Mouse (Mus musculus) adrenal gland (tissue): ENCODE data around the gene Creb5.

Source experiments
- intact Hi-C: fragments of 180-260 bp; cut with DNase I; formaldehyde crosslinking; loops from one replicate; pipeline ENCODE4 v1.15.1; 2025
- long read RNA-seq, 2 experiments: library from polyadenylated mRNA; unstranded; transcript quantifications; one replicate each; pipeline ENCODE4 v2.0.0; 2020; ENCODE audit warnings: borderline replicate concordance in 1 of 2; ENCODE audit not compliant: insufficient replicate concordance in 1 of 2

Gene Creb5
- long read RNA-seq, experiment 1, full-length matches to known transcripts = 1 of 1 reads
- long read RNA-seq, experiment 1, partial matches to known transcripts = 0 of 1 reads
- long read RNA-seq, experiment 1, other reads (novel, unspliced or antisense) = 0 of 1 reads
- long read RNA-seq, experiment 2, partial matches to known transcripts = 0 of 3 reads
- long read RNA-seq, experiment 2, other reads (novel, unspliced or antisense) = 3 of 3 reads

GRCm38 (mm10) chr6:53287038-53287561, at the start of gene Creb5:
TSS of gene Creb5 (plus strand) at chr6:53287270.
- intact Hi-C loops = loop anchor here (10.0 kb wide), 1 partner anchor 368 kb away; no protein-coding TSS in a partner anchor

DNA sequence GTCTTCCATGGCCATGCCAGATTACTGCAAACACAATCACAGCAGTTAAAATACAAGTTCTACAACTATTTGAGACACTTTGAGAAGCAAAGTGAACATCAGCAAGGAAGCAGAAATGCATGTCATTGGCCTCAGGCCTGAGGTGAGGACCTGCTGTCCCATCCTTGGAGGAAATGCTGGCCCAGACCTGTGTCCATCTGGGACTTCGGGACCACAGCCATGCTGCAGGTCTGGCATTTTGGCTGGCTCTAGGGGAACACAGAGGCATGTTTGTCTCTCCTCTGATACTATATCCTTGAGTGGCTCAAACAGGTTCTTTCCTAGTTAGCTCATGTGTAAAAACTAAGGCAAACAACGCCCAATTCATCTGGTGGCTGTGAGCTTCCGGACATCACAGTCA, 27.2 kb upstream of the Creb5 start:
- intact Hi-C loops = no loop called here

DNA sequence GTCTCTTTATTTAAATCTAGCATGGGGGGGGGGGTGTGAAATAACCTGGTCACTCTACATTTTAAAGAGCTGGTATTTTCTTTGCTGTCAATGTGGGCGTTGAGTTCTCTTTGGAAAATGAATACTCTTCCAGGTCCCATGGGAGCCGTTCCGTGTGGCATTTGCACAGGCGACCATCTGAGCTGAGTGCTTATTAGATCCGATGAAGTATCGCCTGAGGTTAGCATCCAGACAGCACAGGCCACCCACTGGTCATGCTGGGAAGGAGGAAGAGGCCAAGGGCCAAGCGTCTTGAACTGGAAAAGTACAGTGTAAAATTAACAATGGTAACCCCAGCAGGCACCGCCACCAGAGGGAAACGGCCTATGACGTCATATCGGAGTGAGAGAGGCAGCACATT, 24.7 kb upstream of the Creb5 start:
- intact Hi-C loops = no loop called here

GRCm38 (mm10) chr6:53267036-53267435, 20.0 kb upstream of the Creb5 start:
- intact Hi-C loops = loop anchor here (5.0 kb wide), 1 partner anchor 455 kb away; no protein-coding TSS in a partner anchor

GRCm38 (mm10) chr6:53267732-53268505, 19.2 kb upstream of the Creb5 start:
- intact Hi-C loops = loop anchor here (5.0 kb wide), 1 partner anchor 454 kb away; no protein-coding TSS in a partner anchor

GRCm38 (mm10) chr6:53271216-53271615, 15.9 kb upstream of the Creb5 start:
- intact Hi-C loops = no loop called here

DNA sequence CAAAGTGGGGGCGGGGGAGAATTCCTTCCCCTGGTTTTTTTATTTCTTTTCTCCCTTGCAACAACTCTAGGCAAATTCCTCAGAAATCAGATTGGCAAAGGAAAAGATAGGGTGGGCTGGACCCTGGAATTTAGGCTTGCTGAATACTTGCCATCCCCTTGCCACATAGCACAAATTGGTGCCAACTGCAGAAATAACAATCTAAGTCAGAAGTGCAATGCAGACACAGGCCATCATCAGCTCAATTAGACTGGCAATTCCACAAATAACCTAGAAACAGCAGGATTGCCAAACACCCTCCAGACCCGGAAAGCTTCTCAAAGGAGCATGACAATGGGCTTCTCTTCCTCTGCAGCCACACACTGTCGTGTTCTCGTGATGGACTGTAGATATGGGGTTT, 15.4 kb upstream of the Creb5 start:
- intact Hi-C loops = no loop called here

DNA sequence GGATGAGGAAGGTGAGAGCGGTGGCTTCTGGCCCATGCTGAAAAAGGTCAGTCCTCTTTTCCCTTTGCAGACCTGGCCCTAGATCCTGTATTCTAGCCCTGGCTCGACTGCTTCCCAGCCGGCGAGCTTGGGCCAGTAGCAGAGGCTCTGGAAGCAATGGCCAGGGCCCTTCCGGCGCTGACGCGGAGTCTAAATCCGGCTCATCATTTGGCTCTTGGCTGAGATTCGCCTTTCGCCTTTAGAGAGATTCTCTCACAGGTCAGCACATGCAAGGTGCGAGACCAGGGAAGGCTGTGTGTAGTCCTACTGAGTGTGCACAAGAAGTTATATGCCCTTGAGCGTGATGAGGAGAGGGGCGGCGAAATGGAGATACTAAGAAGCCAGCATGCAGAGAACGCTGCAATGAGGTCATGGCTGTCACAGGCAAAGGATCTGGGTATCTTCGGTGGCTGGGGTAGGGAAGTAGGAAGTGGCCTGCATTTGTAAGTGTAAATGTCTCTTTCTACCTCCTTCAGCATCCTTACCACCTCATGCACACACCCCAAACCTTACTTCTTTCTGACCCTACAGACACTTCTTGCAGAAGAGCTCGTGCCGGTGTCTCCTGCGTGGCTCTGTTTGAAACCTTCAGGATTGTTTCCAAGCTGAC, 557 bp upstream of the Creb5 start:
- intact Hi-C loops = loop anchor here (10.0 kb wide), 1 partner anchor 368 kb away; no protein-coding TSS in a partner anchor

- intact Hi-C loops = loop anchor here (10.0 kb wide), 1 partner anchor 367 kb away; no protein-coding TSS in a partner anchor
Observed at GRCm38 (mm10) chr6:53287562-53288381, 702 bp downstream of the Creb5 start.

DNA sequence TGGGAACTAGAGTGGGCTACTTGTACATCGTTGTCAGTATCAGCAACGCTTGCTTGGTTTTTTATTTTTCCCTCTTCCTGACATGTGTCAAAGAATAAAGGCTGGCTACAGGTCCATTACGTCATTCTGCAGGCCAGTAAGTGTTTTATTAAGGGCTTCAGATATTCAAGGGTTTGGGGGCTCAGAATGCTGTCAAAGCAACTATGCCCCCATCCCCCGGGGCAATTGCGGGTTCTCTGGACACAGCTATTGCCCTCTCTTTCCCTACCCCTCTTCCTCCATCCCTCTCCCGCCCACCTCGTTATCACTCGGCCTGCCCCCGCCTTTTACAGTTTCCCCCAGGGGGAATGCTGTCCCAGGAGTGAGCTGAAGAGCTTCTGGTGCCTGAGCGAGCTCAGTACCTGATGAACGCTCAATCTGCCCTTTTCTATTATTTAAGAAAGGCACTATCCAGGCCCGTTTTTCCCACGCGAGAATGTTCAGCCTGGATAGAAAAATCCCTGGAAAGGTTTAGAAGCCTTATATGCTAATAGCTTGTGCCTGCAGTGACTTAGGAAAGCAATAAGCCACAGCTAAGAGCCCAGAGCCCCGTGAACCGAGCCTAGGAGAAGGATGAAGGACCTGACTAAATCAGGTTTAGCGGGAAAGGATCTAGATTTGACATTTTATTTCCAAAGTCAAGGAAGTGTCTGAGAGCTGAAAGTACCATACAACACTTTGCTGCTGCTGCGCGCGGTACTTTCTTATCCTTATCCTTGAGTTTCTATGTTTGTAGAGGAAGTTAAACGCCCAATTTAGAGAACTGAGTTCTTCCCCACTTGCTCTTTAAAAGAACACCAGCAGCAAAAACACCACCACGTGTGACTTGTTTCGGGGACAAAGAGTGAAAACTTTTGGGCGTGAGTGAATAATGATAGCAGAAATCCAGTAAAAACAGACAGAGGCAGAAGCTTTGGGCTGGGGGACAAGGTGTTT, 1.8 kb downstream of the Creb5 start:
- intact Hi-C loops = loop anchor here (10.0 kb wide), 1 partner anchor 366 kb away; no protein-coding TSS in a partner anchor

GRCm38 (mm10) chr6:53289659-53290058, 2.6 kb downstream of the Creb5 start:
- intact Hi-C loops = loop anchor here (10.0 kb wide), 1 partner anchor 365 kb away; no protein-coding TSS in a partner anchor

DNA sequence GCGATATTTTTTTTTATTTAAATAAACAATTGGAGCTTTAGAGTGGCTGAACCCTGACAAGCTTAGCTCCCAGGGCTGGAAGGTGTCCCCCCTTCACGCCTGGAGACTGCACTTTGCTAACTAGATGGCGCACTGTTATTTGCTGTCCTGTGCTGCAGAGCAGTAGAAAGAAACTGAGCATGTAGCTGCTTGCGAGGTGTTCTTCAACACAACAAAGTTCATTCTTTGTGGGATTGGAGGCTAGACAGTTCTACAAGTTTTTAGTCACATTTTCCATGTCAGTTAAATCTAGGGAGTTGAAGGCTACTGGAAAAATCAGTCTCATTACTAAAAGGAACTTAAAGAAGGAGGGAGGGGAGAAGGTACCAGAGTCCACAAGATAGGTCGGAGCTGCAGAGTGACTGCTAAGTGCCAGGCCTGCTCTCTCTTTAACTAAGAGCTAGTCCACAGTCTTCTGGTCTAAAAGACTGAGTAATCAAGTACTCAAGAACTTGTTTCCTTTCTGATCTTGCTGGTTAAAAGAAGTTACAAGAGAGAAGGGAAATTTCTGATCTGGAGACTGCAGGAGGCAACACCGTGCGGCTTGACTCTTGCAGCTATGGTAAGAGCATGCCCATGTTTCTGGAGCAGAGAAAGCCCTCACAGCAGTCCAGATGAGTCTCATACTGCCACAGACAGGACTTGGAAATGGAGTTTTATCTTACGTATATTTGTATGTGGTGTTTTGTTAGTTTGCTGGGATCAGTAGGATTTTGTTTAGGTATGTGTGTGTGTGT, 3.3 kb downstream of the Creb5 start:
- intact Hi-C loops = no loop called here

GRCm38 (mm10) chr6:53292931-53293330, 5.9 kb downstream of the Creb5 start:
- intact Hi-C loops = no loop called here

DNA sequence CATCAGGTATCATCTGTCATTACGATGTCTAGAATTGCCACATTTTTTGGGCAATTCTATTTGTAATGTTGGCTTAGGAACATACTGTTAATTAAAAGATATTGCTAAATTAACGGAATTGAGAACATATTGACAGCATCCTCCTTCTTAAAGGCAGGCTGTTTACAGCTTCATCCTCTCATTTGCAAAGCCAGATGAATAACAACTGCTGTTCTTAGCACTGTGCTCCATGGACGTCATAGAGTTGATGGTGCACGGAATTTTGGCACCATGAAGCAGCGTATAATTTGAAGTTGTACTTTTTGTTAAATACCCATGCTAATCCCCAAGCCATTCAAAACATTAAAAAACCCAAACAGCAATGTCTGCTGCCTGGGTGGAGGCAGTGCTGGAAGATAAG, 10.8 kb downstream of the Creb5 start:
- intact Hi-C loops = no loop called here

DNA sequence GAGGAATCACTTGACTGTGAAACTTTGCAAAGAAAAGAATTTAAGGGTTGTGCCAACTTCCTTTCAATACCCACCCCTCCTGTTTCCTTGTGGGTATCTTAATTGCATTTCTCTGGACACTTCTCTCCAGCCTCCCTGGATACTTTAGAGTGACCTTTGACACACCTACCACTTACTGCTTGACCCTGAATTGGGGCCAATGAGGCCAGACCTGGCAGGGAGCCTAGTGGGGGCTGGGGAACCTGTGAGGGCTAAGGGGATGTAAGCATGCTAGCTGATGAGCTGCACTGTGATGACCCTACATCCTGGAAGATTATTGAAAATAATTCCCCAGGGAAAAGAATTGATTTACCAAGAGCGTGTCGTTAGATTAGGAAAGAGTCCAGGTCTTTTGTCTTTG, 17.1 kb downstream of the Creb5 start:
- intact Hi-C loops = no loop called here

- intact Hi-C loops = no loop called here
Observed at GRCm38 (mm10) chr6:53306156-53306555, 19.1 kb downstream of the Creb5 start.

DNA sequence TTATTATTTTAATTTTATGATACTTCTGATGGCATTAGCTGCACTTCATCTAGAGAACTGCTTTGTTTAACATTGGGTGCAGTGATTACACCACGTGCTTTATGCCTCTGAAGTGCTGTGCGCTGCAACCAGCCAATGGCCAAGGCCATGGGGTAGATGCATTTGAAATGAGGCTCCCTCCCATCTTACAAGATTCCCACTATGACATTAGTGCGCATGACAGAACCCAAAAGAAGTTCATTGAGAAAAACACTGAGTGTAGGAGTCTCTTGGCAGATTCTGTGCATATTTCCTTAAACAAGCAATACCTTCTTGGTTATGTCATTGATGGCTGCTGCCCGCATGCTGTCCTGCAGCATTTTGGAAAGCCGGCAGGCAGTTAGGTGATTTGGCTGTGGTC, 19.6 kb downstream of the Creb5 start:
- intact Hi-C loops = no loop called here

GRCm38 (mm10) chr6:53308684-53309083, 21.6 kb downstream of the Creb5 start:
- intact Hi-C loops = no loop called here

GRCm38 (mm10) chr6:53313604-53314003, 26.5 kb downstream of the Creb5 start:
- intact Hi-C loops = no loop called here
